Mouse (Mus musculus): ENCODE data around the gene Snx32. TPM values are rescaled to one million over a fixed set of nuclear protein-coding genes. Genes with fewer than 3 reads are reported as not detected.

The Snx32 gene
- polyA plus RNA-seq, 1 experiment from 2014 or later: 7.6 TPM

DNA sequence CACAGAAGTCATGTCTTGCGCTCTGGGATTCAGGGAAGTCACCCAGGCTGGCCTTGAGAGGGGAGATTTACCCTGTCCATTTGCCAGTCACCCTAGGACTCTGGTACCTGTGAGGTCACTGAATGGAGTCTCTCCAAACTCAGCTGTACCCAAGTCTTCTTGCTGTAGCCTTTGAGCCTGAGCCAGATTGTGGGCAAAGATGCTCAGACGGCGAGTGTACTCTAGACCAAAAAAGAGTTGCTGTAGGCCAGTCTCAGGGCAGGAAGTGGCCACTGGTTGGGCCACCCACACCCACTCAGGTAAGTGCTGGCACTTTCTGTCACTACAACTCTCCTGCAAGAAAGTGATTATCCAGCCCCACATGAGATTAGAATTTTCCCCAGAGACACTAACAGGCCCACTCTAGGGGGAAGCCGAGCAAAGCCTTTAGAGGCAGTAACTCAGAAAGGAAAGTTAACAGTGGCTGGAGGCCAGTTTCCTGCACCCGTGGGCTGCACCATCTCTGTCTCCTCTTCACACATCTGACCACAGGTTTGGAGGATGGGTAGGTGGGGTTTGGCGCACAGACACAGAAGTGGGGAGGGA is 43.3 kb downstream of the Snx32 start:
- 89% methylated on average over 6 of the region's 6 CpGs for WGBS
- Histone ChIP-seq H3K4me1 (replicated peaks; ENCODE audit: insufficient read depth, low read length) (peaks cover 5% of the 10 kb centered on the region; the same call in 1 of the 2 replicates), H3K9ac (ENCODE audit: low read depth, low read length) (no peak overlapping the region), H3K9me3 (replicated peaks; ENCODE audit: low read length) (no peaks in the 10 kb centered on the region), H3K27me3 (ENCODE audit: insufficient read depth, low read length) (no peaks in the 10 kb centered on the region), H3K4me3 (replicated peaks; ENCODE audit: low read depth, low read length) (no peak overlapping the region), H3K27ac (no peak overlapping the region), H3K4me2 (ENCODE audit: low read length) (no peak overlapping the region), H3K36me3 (ENCODE audit: insufficient read depth, low read length) (peaks cover 44% of the 10 kb centered on the region)
- ATAC-seq (replicated peaks; ENCODE audit: low FRiP score, low read depth) (no peak), DNase-seq (ENCODE audit: low spot score) (no peak)
- TF ChIP-seq CTCF (IDR thresholded peaks at IDR 0.05; ENCODE audit: low read depth): no peak

DNA sequence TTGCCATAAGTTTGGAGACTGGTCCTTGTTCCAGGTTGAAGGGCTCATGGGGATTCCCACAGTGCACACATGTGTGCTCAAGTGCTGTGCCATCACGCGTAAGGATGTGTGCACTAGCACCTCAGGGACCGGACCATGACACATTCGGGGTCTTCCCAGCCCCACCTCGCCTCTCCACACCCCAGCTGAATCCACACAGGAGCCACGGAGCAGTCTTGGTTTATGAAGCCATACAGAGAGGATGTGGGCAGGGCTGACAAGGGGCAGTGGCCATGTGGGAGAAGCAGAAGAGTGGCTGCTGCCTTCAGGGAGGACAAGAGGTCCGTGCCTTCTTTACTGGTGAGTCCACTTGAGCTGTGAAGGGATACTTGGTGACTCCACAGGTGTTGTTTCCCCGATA is 45.3 kb downstream of the Snx32 start:
- Histone ChIP-seq H3K27me3 (ENCODE audit: insufficient read depth, low read length) (no peaks in the 10 kb centered on the region), H3K4me1 (replicated peaks; ENCODE audit: insufficient read depth, low read length) (peaks cover 11% of the 10 kb centered on the region), H3K9me3 (replicated peaks; ENCODE audit: low read length) (no peaks in the 10 kb centered on the region), H3K4me3 (replicated peaks; ENCODE audit: low read depth, low read length) (no peak overlapping the region), H3K27ac (no peak overlapping the region), H3K9ac (ENCODE audit: low read depth, low read length) (no peak overlapping the region), H3K4me2 (ENCODE audit: low read length) (no peak overlapping the region), H3K36me3 (ENCODE audit: insufficient read depth, low read length) (peaks cover 44% of the 10 kb centered on the region)
- TF ChIP-seq CTCF (IDR thresholded peaks at IDR 0.05; ENCODE audit: low read depth): no peak
- ATAC-seq (replicated peaks; ENCODE audit: low FRiP score, low read depth) (no peak), DNase-seq (ENCODE audit: low spot score) (no peak)
- 92% methylated on average over 8 of the region's 8 CpGs for WGBS

DNA sequence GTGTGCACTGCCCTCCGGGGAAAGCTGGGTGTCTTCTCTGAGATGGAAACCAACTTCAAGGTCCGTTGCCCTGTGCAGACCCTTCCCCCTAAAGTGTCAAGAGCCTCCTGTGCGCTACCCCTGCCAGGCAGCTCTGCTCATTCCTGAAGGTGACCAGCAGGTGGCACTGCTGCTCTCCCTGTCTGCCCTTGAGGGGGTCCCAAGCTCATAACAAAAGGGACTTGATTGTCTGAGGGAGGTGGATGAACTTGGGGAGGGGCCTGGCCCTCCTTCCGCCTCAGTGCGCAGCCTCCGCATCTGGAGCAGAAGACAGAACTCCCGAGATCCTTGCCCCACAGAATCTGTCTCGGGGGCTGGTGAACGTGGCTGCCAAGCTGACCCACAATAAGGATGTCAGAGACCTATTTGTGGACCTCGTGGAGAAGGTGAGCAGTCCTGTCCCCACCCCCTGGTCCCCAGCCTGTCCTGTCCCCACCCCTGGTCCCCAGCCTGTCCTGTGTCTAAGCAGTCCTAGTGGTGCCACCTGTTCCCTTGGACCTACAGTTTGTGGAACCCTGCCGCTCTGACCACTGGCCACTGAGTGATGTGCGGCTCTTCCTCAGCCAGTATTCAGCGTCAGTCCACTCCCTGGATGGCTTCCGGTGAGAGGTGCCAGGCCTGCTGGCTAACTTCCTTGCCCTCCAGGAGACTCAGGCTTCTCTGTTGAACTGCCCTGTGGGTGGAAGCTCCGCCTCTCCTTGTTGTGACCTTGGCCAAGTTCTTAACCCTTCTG is 46.4 kb downstream of the Snx32 start:
- TF ChIP-seq CTCF (IDR thresholded peaks at IDR 0.05; ENCODE audit: low read depth): peak; percentile 92
- H3K4me1 ChIP-seq (replicated peaks; ENCODE audit: insufficient read depth, low read length): peaks cover 11% of the 10 kb centered on the region
- peak overlapping the region; percentile 43 for H3K4me2 ChIP-seq (ENCODE audit: low read length)
- peak; percentile 85 for DNase-seq (ENCODE audit: low spot score)
- no peaks in the 10 kb centered on the region for H3K27me3 ChIP-seq (ENCODE audit: insufficient read depth, low read length)
- ATAC-seq (replicated peaks; ENCODE audit: low FRiP score, low read depth): peak; percentile 33; the same call in 1 of the 2 replicates
- H3K27ac ChIP-seq: peak overlapping the region; percentile 65
- peaks cover 44% of the 10 kb centered on the region for H3K36me3 ChIP-seq (ENCODE audit: insufficient read depth, low read length)
- WGBS: 24% methylated on average over 15 of the region's 15 CpGs
- H3K9me3 ChIP-seq (replicated peaks; ENCODE audit: low read length): no peaks in the 10 kb centered on the region
- H3K4me3 ChIP-seq (replicated peaks; ENCODE audit: low read depth, low read length): no peak overlapping the region
- peak overlapping the region; percentile 40; the same call in 1 of the 2 replicates for H3K9ac ChIP-seq (ENCODE audit: low read depth, low read length)

DNA sequence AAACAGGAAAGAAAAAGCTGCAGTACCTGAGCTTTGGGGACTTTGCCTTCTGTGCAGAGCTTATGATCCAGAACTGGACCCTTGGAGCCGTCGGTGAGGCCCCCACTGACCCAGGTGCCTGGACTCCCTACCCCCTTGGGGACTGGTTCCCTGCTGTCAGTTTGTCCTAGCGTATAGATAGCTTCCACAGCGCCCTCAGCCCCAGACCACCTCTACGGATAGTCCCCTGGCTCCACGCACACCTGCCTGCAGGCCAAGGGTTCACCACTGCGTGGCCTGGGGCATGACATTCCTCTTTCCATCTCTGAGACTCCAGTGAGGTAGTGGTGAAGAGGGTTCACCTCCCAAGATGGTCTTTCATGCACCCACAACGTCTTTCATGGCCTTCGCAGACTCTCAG is 47.1 kb downstream of the Snx32 start:
- Histone ChIP-seq H3K27ac (no peak overlapping the region), H3K27me3 (ENCODE audit: insufficient read depth, low read length) (no peaks in the 10 kb centered on the region), H3K4me2 (ENCODE audit: low read length) (no peak overlapping the region), H3K4me1 (replicated peaks; ENCODE audit: insufficient read depth, low read length) (peaks cover 13% of the 10 kb centered on the region), H3K4me3 (replicated peaks; ENCODE audit: low read depth, low read length) (no peak overlapping the region), H3K36me3 (ENCODE audit: insufficient read depth, low read length) (peaks cover 44% of the 10 kb centered on the region), H3K9me3 (replicated peaks; ENCODE audit: low read length) (no peaks in the 10 kb centered on the region), H3K9ac (ENCODE audit: low read depth, low read length) (no peak overlapping the region)
- 92% methylated on average over 9 of the region's 9 CpGs for WGBS
- DNase-seq (ENCODE audit: low spot score) (no peak), ATAC-seq (replicated peaks; ENCODE audit: low FRiP score, low read depth) (no peak)
- TF ChIP-seq CTCF (IDR thresholded peaks at IDR 0.05; ENCODE audit: low read depth): no peak

DNA sequence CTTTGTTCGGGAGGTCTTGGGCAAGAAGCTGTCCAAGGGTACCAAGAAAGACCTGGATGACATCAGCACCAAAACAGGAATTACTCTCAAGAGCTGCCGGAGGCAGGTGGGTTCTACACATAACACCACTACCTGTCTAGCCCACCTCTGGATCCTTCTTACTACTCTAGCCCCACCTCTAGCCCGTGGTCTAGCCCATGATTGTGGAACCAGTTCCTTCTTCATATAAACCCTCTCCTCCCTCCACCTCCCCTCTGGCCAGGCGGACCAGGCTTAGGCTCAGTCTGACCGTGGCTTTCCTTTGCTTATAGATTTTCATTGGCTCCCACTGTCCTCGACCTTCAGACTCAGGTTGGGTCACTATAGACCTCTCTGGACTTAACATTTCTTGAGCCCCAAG is 48.9 kb downstream of the Snx32 start:
- TF ChIP-seq CTCF (IDR thresholded peaks at IDR 0.05; ENCODE audit: low read depth): no peak
- H3K27me3 ChIP-seq (ENCODE audit: insufficient read depth, low read length): no peaks in the 10 kb centered on the region
- H3K9ac ChIP-seq (ENCODE audit: low read depth, low read length): peak overlapping the region; percentile 68; the same call in 1 of the 2 replicates
- H3K36me3 ChIP-seq (ENCODE audit: insufficient read depth, low read length): peaks cover 32% of the 10 kb centered on the region
- peak overlapping the region; percentile 70; the same call in 1 of the 2 replicates for H3K4me3 ChIP-seq (replicated peaks; ENCODE audit: low read depth, low read length)
- H3K9me3 ChIP-seq (replicated peaks; ENCODE audit: low read length): no peaks in the 10 kb centered on the region
- peak overlapping the region; percentile 84 for H3K4me2 ChIP-seq (ENCODE audit: low read length)
- DNase-seq (ENCODE audit: low spot score) (no peak), ATAC-seq (replicated peaks; ENCODE audit: low FRiP score, low read depth) (no peak)
- peaks cover 13% of the 10 kb centered on the region for H3K4me1 ChIP-seq (replicated peaks; ENCODE audit: insufficient read depth, low read length)
- 82% methylated on average over 6 of the region's 6 CpGs for WGBS
- no peak overlapping the region for H3K27ac ChIP-seq

DNA sequence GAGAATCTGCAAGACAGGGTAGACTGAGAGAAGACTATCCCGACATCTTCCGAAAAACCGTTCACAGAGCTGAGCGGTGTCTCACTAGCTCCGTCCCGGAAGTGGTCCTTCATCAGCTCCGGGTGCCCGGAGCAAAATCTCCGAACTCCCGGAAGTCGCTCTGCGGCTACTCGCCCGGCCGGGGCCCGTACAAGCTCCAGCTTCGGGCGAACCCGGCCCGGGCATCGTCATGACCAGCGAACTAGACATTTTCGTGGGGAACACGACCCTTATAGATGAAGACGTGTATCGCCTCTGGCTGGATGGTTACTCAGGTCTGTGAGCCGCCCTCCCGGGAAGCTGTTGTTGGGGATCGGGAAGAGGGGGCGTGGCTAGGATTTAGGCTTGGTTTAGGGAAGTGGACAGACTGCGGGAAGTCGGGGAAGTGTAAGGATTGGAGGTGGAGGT is 49.9 kb downstream of the Snx32 start, which contains the start of gene Fibp:
Gene Fibp (plus strand): TSS at position 151 of the 447 bp plus-strand sequence.
- 0 out of 2 replicates have a peak, but pooled peaks have one; percentile 3 for TF ChIP-seq CTCF (IDR thresholded peaks at IDR 0.05; ENCODE audit: low read depth)
- H3K27ac ChIP-seq: peak within 1 kb of the TSS; percentile 65; the same call in 1 of the 2 replicates
- H3K27me3 ChIP-seq (ENCODE audit: insufficient read depth, low read length): no peaks in the 10 kb centered on the region
- H3K4me2 ChIP-seq (ENCODE audit: low read length): peak within 1 kb of the TSS; percentile 84
- H3K4me1 ChIP-seq (replicated peaks; ENCODE audit: insufficient read depth, low read length): peaks cover 20% of the 10 kb centered on the region
- H3K4me3 ChIP-seq (replicated peaks; ENCODE audit: low read depth, low read length): peak within 1 kb of the TSS; percentile 70
- no peaks in the 10 kb centered on the region for H3K9me3 ChIP-seq (replicated peaks; ENCODE audit: low read length)
- H3K36me3 ChIP-seq (ENCODE audit: insufficient read depth, low read length): peaks cover 23% of the 10 kb centered on the region; the same call in 1 of the 2 replicates
- DNase-seq (ENCODE audit: low spot score) (peak; percentile 91), ATAC-seq (replicated peaks; ENCODE audit: low FRiP score, low read depth) (peak; percentile 47)
- H3K9ac ChIP-seq (ENCODE audit: low read depth, low read length): peak within 1 kb of the TSS; percentile 68
- WGBS: under 1% methylated on average over 32 of the region's 32 CpGs
